Mouse (Mus musculus): ENCODE results near the gene Xaf1.
A peak's percentile ranks its signal among the peaks of the same experiment; 100 is the strongest.

The Xaf1 gene

GRCm38 (mm10) chr11:72361385-72362346, 60.2 kb downstream of the Xaf1 start:
- DNase-seq (ENCODE audit: low spot score in 2 of 2): peak in 1 of 2 experiments; percentile 9

- DNase-seq (ENCODE audit: low spot score in 2 of 2): no peak
Measured at GRCm38 (mm10) chr11:72362347-72362741, 60.9 kb downstream of the Xaf1 start, which contains the start of gene Tekt1. TSS of gene Tekt1 (minus strand) at chr11:72362442.
